In genomic region chr2:13572647-13573407, GRCm38 (mm10) we compare ENCODE assay signal across 8 mouse cellular contexts. TPM values are rescaled to one million over a fixed set of nuclear protein-coding genes. Genes with fewer than 3 reads are reported as not detected.
A peak's percentile ranks its signal among the peaks of the same experiment; 100 is the strongest.
DNase-seq lines count a peak whose midpoint lies in the region; ATAC-seq and TF ChIP-seq lines count a peak whose summit lies in the region.

No protein-coding gene starts in this region.

- 4% methylated on average over 12 of the region's 12 CpGs for WGBS in forebrain, embryonic 14.5 days
- 7% methylated on average over 12 of the region's 12 CpGs for WGBS in liver, postnatal 0 days (ENCODE audit: insufficient replicate concordance)

- H3K36me3 ChIP-seq in CH12.LX (replicated peaks in 1 of 2; ENCODE audit: control insufficient read depth in 1 of 2, insufficient read depth in 1 of 2, low read length in 1 of 2), result peaks cover 0 to 10% of the 10 kb centered on the region in 2 experiments
- H3K36me3 ChIP-seq in forebrain, embryonic 14.5 days (ENCODE audit: control insufficient read depth, insufficient read depth, low read length), result peaks cover 5% of the 10 kb centered on the region; the same call in 1 of the 2 replicates
- no peaks in the 10 kb centered on the region; the same call in 1 of the 2 replicates for H3K36me3 ChIP-seq in liver, postnatal 0 days (replicated peaks; ENCODE audit: insufficient read depth, low read length)

- no peak for DNase-seq in gastrocnemius, adult 2 months
- no peak for DNase-seq in gastrocnemius, postnatal 36 days
- DNase-seq in CH12.LX (ENCODE audit: extremely low read depth), result peak; percentile 67
- DNase-seq in forebrain, embryonic 14.5 days (ENCODE audit: low spot score), result peak; percentile 30
- DNase-seq in liver, postnatal 0 days, result peak; percentile 18
- DNase-seq in c-Kit-positive CD71-positive TER-119-positive erythroid progenitor cells, embryonic 14.5 days (ENCODE audit: low spot score), result no peak
- DNase-seq in layer of hippocampus, postnatal 10 days (ENCODE audit: low spot score in 2 of 2), result no peak
- no peak for DNase-seq in spleen, postnatal 14 days (ENCODE audit: low spot score in 2 of 2)

- 0 out of 2 replicates have a peak, but pooled peaks have one; percentile 14 for TF ChIP-seq EP300 in CH12.LX (IDR thresholded peaks at IDR 0.05; ENCODE audit: low read length)
- no peak for TF ChIP-seq EP300 in liver, postnatal 0 days (IDR thresholded peaks at IDR 0.05; ENCODE audit: low read depth)

- TF ChIP-seq POLR2A in CH12.LX (IDR thresholded peaks at IDR 0.05; ENCODE audit: low read depth, low read length), result no peak; the same call in 1 of the 2 replicates

- ATAC-seq in forebrain, embryonic 14.5 days, result peak; percentile 4; the same call in 1 of the 2 replicates
- ATAC-seq in liver, postnatal 0 days, result peak; percentile 5; the same call in 1 of the 2 replicates

- peak overlapping the region; percentile 98 for H3K4me2 ChIP-seq in CH12.LX (ENCODE audit: insufficient read depth, low read depth, poor library complexity, severe bottlenecking)
- peak overlapping the region; percentile 69 for H3K4me2 ChIP-seq in forebrain, embryonic 14.5 days (ENCODE audit: low read length)
- H3K4me2 ChIP-seq in liver, postnatal 0 days (ENCODE audit: low read depth, low read length), result peak overlapping the region; percentile 82

- TF ChIP-seq CTCF in gastrocnemius, adult 2 months (IDR thresholded peaks at IDR 0.05), result no peak
- no peak for TF ChIP-seq CTCF in CH12.LX (conservative IDR thresholded peaks at IDR 0.05 in 1 of 2, IDR thresholded peaks at IDR 0.05 in 1 of 2; ENCODE audit: low read depth in 2 of 2, low read length in 2 of 2)
- TF ChIP-seq CTCF in liver, postnatal 0 days (IDR thresholded peaks at IDR 0.05; ENCODE audit: low read depth), result no peak

- peak overlapping the region; percentile 91 for H3K27ac ChIP-seq in gastrocnemius, adult 2 months
- H3K27ac ChIP-seq in CH12.LX (ENCODE audit: insufficient read depth, low read depth), result peak overlapping the region; percentile 33
- peak overlapping the region; percentile 97 for H3K27ac ChIP-seq in forebrain, embryonic 14.5 days (ENCODE audit: low read depth, low read length)
- peak overlapping the region; percentile 89 for H3K27ac ChIP-seq in liver, postnatal 0 days (ENCODE audit: low read depth)

- intact Hi-C loops in gastrocnemius, adult 2 months (cut with DNase I), result loop anchor here (2.0 to 10.0 kb wide), 2 partner anchors 28 to 178 kb away; partner anchors contain the start of gene Trdmt1
- intact Hi-C loops in gastrocnemius, postnatal 36 days (cut with DNase I), result loop anchor here (10.0 kb wide), 1 partner anchor 158 kb away; no protein-coding TSS in a partner anchor

- no peak for TF ChIP-seq RAD21 in CH12.LX (IDR thresholded peaks at IDR 0.05; ENCODE audit: low read depth, low read length)

- dilution Hi-C loops in CH12.LX (cut with MboI; ENCODE audit: extremely low pct_ligation_motif_present, extremely low pct_unique_long_range_greater_than_20kb, low sequenced_read_pairs), result no loop called here

- H3K79me2 ChIP-seq in CH12.LX (replicated peaks; ENCODE audit: control insufficient read depth, extremely low read depth, insufficient read depth, poor library complexity, severe bottlenecking), result no peaks in the 10 kb centered on the region

- H3K9me3 ChIP-seq in CH12.LX (replicated peaks; ENCODE audit: low read length), result no peaks in the 10 kb centered on the region
- H3K9me3 ChIP-seq in forebrain, embryonic 14.5 days (replicated peaks; ENCODE audit: control insufficient read depth, low read length), result no peaks in the 10 kb centered on the region
- no peaks in the 10 kb centered on the region for H3K9me3 ChIP-seq in liver, postnatal 0 days (ENCODE audit: low read length)

- H3K4me1 ChIP-seq in CH12.LX (ENCODE audit: control insufficient read depth in 1 of 2, insufficient read depth in 2 of 2), result peaks cover 11 to 49% of the 10 kb centered on the region in 2 experiments
- H3K4me1 ChIP-seq in forebrain, embryonic 14.5 days (ENCODE audit: control insufficient read depth, insufficient read depth, low read length), result peaks cover 16% of the 10 kb centered on the region
- peaks cover 18% of the 10 kb centered on the region for H3K4me1 ChIP-seq in liver, postnatal 0 days (ENCODE audit: insufficient read depth)

- peak overlapping the region; percentile 84 for H3K9ac ChIP-seq in CH12.LX (ENCODE audit: insufficient read depth, low read depth)
- peak overlapping the region; percentile 87 for H3K9ac ChIP-seq in forebrain, embryonic 14.5 days (ENCODE audit: low read length)
- H3K9ac ChIP-seq in liver, postnatal 0 days (replicated peaks), result peak overlapping the region; percentile 65; the same call in 1 of the 2 replicates

- H3K4me3 ChIP-seq in gastrocnemius, adult 2 months, result peak overlapping the region; percentile 87
- peak overlapping the region; percentile 68 to 73 (median 72) for H3K4me3 ChIP-seq in CH12.LX (replicated peaks in 1 of 3; ENCODE audit: low read depth in 2 of 3, low read length in 2 of 3, poor library complexity in 1 of 3)
- peak overlapping the region; percentile 80 for H3K4me3 ChIP-seq in forebrain, embryonic 14.5 days (ENCODE audit: low read depth, low read length)
- peak overlapping the region; percentile 65 for H3K4me3 ChIP-seq in liver, postnatal 0 days (ENCODE audit: low read depth, low read length)

- H3K27me3 ChIP-seq in CH12.LX (replicated peaks), result no peaks in the 10 kb centered on the region
- no peaks in the 10 kb centered on the region for H3K27me3 ChIP-seq in forebrain, embryonic 14.5 days (replicated peaks; ENCODE audit: control insufficient read depth, insufficient read depth, low read length)
- H3K27me3 ChIP-seq in liver, postnatal 0 days (ENCODE audit: insufficient read depth, low read length), result peaks cover 23% of the 10 kb centered on the region

- in situ Hi-C loops in CH12.LX (cut with MboI; ENCODE audit: low pct_ligation_motif_present, low pct_unique_long_range_greater_than_20kb, low sequenced_read_pairs), result loop anchor here (10.0 kb wide), 2 partner anchors 168 to 202 kb away; no protein-coding TSS in a partner anchor

TF ChIP-seq in CH12.LX, 34 proteins besides CTCF, POLR2A, EP300 and RAD21:
- TF ChIP-seq IRF4 (IDR thresholded peaks at IDR 0.05; ENCODE audit: low read depth, low read length), result 0 out of 2 replicates have a peak, but pooled peaks have one; percentile 45
- no peak; the same call in 1 of the 2 replicates for TF ChIP-seq HCFC1 (IDR thresholded peaks at IDR 0.05; ENCODE audit: low read depth, low read length)
- no peak for TF ChIP-seq JUND (conservative IDR thresholded peaks at IDR 0.05; ENCODE audit: low read depth, low read length)
- no peak for TF ChIP-seq TCF12 (IDR thresholded peaks at IDR 0.05; ENCODE audit: low read depth, low read length)
- no peak for TF ChIP-seq GABPA (IDR thresholded peaks at IDR 0.05; ENCODE audit: insufficient replicate concordance, low read depth, low read length)
- no peak for TF ChIP-seq MXI1 (IDR thresholded peaks at IDR 0.05; ENCODE audit: low read depth, low read length)
- no peak for TF ChIP-seq ETS1 (conservative IDR thresholded peaks at IDR 0.05; ENCODE audit: low read depth, low read length)
- no peak for TF ChIP-seq E2F4 (IDR thresholded peaks at IDR 0.05; ENCODE audit: insufficient replicate concordance, low read depth, low read length)
- no peak for TF ChIP-seq MEF2A (IDR thresholded peaks at IDR 0.05; ENCODE audit: borderline replicate concordance, low read depth, low read length)
- no peak for TF ChIP-seq ZC3H11A (IDR thresholded peaks at IDR 0.05; ENCODE audit: low read depth, low read length)
- TF ChIP-seq CHD2 (IDR thresholded peaks at IDR 0.05; ENCODE audit: low read length), result peak; percentile 34; the same call in 1 of the 2 replicates
- no peak for TF ChIP-seq ZKSCAN1 (IDR thresholded peaks at IDR 0.05; ENCODE audit: borderline replicate concordance, low read depth, low read length)
- TF ChIP-seq UBTF (IDR thresholded peaks at IDR 0.05; ENCODE audit: low read depth, low read length), result no peak
- no peak for TF ChIP-seq RCOR1 (conservative IDR thresholded peaks at IDR 0.05; ENCODE audit: low read depth, low read length)
- 0 out of 2 replicates have a peak, but pooled peaks have one; percentile 39 for TF ChIP-seq MYC (IDR thresholded peaks at IDR 0.05; ENCODE audit: low read depth, low read length)
- TF ChIP-seq SMC3 (IDR thresholded peaks at IDR 0.05; ENCODE audit: low read depth, low read length), result no peak; the same call in 1 of the 2 replicates
- TF ChIP-seq MAZ (IDR thresholded peaks at IDR 0.05; ENCODE audit: low read depth, low read length), result peak; percentile 65; the same call in 1 of the 2 replicates
- no peak for TF ChIP-seq SIN3A (IDR thresholded peaks at IDR 0.05; ENCODE audit: low read length)
- no peak for TF ChIP-seq USF2 (conservative IDR thresholded peaks at IDR 0.05; ENCODE audit: low read depth, low read length)
- TF ChIP-seq CHD1 (IDR thresholded peaks at IDR 0.05; ENCODE audit: low read depth, low read length), result peak; percentile 76; the same call in 1 of the 2 replicates
- 0 out of 2 replicates have a peak, but pooled peaks have one; percentile 43 for TF ChIP-seq TBP (conservative IDR thresholded peaks at IDR 0.05; ENCODE audit: low read depth, low read length)
- TF ChIP-seq MAFK (IDR thresholded peaks at IDR 0.05; ENCODE audit: insufficient replicate concordance, low read length), result no peak

RNA-seq across cellular contexts. Expression of gene Vim, which starts 0.9 kb away (rescaled TPM):
- total RNA-seq in gastrocnemius, adult 2 months (2021), result 100 to 1,000 TPM in 1 of 2 experiments, 10 to 100 TPM in 1; 99.0 to 123 TPM
- 100 to 1,000 TPM; 118 to 161 TPM for total RNA-seq in gastrocnemius, postnatal 36 days (2021)
- 124 and 153 TPM in 2 replicates for total RNA-seq in CH12.LX (2012; rRNA removed)
- 135 and 157 TPM in 2 replicates for total RNA-seq in CH12.LX (2014; rRNA removed)
- 140 and 164 TPM in 2 replicates for polyA plus RNA-seq in CH12.LX (2012; ENCODE audit: insufficient read length, low read depth)
- 594 and 700 TPM in 2 replicates for polyA plus RNA-seq in forebrain, embryonic 14.5 days (2014; fragmentation: Nextera tagmentation; extraction: Ambion mirVana)
- 97.4 and 105 TPM in 2 replicates for polyA plus RNA-seq in liver, postnatal 0 days (2015; fragmentation: Nextera tagmentation; extraction: Ambion mirVana)
- total RNA-seq in layer of hippocampus, postnatal 10 days (2021), result 100 to 1,000 TPM; 132 to 142 TPM

RNA-seq across cellular contexts. Expression of gene Trdmt1, which starts 28.4 kb away (rescaled TPM):
- total RNA-seq in gastrocnemius, adult 2 months (2021), result 1 to 10 TPM; 3.6 to 6.4 TPM
- total RNA-seq in gastrocnemius, postnatal 36 days (2021), result 1 to 10 TPM; 3.4 to 4.3 TPM
- total RNA-seq in CH12.LX (2012; rRNA removed), result 8.4 and 8.8 TPM in 2 replicates
- 28.6 and 29.8 TPM in 2 replicates for total RNA-seq in CH12.LX (2014; rRNA removed)
- 11.2 and 11.8 TPM in 2 replicates for polyA plus RNA-seq in CH12.LX (2012; ENCODE audit: insufficient read length, low read depth)
- polyA plus RNA-seq in forebrain, embryonic 14.5 days (2014; fragmentation: Nextera tagmentation; extraction: Ambion mirVana), result 11.1 and 12.0 TPM in 2 replicates
- polyA plus RNA-seq in liver, postnatal 0 days (2015; fragmentation: Nextera tagmentation; extraction: Ambion mirVana), result 4.1 and 4.4 TPM in 2 replicates
- total RNA-seq in layer of hippocampus, postnatal 10 days (2021), result 1 to 10 TPM; 6.9 to 7.2 TPM

Comparison
In these comparisons a context has a peak if more than half of its experiments do, and no peak if none do; other contexts are left out.
1. DNase-seq: peak in CH12.LX (single experiment), forebrain, embryonic 14.5 days (single experiment) and liver, postnatal 0 days (single experiment); none in gastrocnemius, adult 2 months (single experiment), gastrocnemius, postnatal 36 days (0 of 2), c-Kit-positive CD71-positive TER-119-positive erythroid progenitor cells, embryonic 14.5 days (single experiment), layer of hippocampus, postnatal 10 days (0 of 2) and spleen, postnatal 14 days (0 of 2).
2. H3K27ac ChIP-seq: peak in every context shown above with its lines; median percentile 97 in forebrain, embryonic 14.5 days; 91 in gastrocnemius, adult 2 months; 89 in liver, postnatal 0 days; 33 in CH12.LX.
3. Peak in every context shown above with its lines, with median percentiles within 50 percentile points of each other: H3K4me3 ChIP-seq, H3K4me2 ChIP-seq and H3K9ac ChIP-seq.